Mouse (Mus musculus) stomach, postnatal 0 days (tissue): ENCODE data around the gene Nr4a1. TPM values are rescaled to one million over a fixed set of nuclear protein-coding genes. Genes with fewer than 3 reads are reported as not detected.

Experiments used
- ATAC-seq: fragments of 200-750 bp; cut with Nextera tagmentation; 2 replicates; pipeline ENCODE4 v1.8.0; 2017; ENCODE audit not compliant: low FRiP score, low TSS enrichment
- DNase-seq: peaks from one replicate; pipeline ENCODE4 v3.0.0-alpha.2; 2016; ENCODE audit warnings: low spot score
- H3K27ac ChIP-seq: fragments of 300-500 bp; sonication (generic); replicated peaks from 2 replicates; pipeline ENCODE4 v1.5.1; 2014; ENCODE audit warnings: mild to moderate bottlenecking, control low read depth
- H3K27me3 ChIP-seq: fragments of 300-500 bp; sonication (generic); 2 replicates; pipeline ENCODE4 v1.6.1; 2014; ENCODE audit warnings: low read length; ENCODE audit not compliant: control insufficient read depth, insufficient read depth
- H3K36me3 ChIP-seq: fragments of 300-500 bp; sonication (generic); 2 replicates; pipeline ENCODE4 v1.6.1; 2014; ENCODE audit warnings: low read length, mixed read lengths; ENCODE audit not compliant: control insufficient read depth, insufficient read depth
- H3K4me1 ChIP-seq: fragments of 300-500 bp; sonication (generic); replicated peaks from 2 replicates; pipeline ENCODE4 v1.6.1; 2014; ENCODE audit warnings: antibody characterized with exemption; ENCODE audit not compliant: control insufficient read depth, insufficient read depth
- H3K4me2 ChIP-seq: fragments of 300-500 bp; sonication (generic); replicated peaks from 2 replicates; pipeline ENCODE4 v1.6.1; 2014; ENCODE audit warnings: low read depth, mild to moderate bottlenecking, control low read depth, moderate library complexity
- H3K4me3 ChIP-seq: fragments of 300-500 bp; sonication (generic); 2 replicates; pipeline ENCODE4 v1.5.1; 2014; ENCODE audit warnings: low read depth, low read length, control low read depth
- H3K9ac ChIP-seq: fragments of 300-500 bp; sonication (generic); 2 replicates; pipeline ENCODE4 v1.6.1; 2014; ENCODE audit warnings: mild to moderate bottlenecking, low read length, control low read depth, mixed read lengths
- H3K9me3 ChIP-seq: fragments of 300-500 bp; sonication (generic); 2 replicates; pipeline ENCODE4 v1.6.1; 2016; ENCODE audit warnings: low read length; ENCODE audit not compliant: control insufficient read depth
- CTCF ChIP-seq: IDR thresholded peaks from 2 replicates; pipeline ENCODE4 v1.5.1; 2016; ENCODE audit warnings: antibody characterized with exemption, low read depth, mild to moderate bottlenecking, moderate library complexity
- EP300 ChIP-seq: optimal IDR thresholded peaks from 2 replicates; pipeline ENCODE3; 2016; ENCODE audit warnings: antibody characterized with exemption
- WGBS: fragments of 180-500 bp; shearing (Covaris S2); extraction: QIAGEN DNeasy Blood & Tissue Kit; methylation state at CpG from one replicate; pipeline ENCODE4 v1.1.7; 2014; 5-methylcytosine and 5-hydroxymethylcytosine counted together
- polyA plus RNA-seq: library from polyadenylated mRNA; unstranded; fragments of >200 nt; fragmentation: Nextera tagmentation; extraction: Ambion mirVana; gene quantifications from 2 replicates; pipeline ENCODE4 v1.2.1, GENCODE M21; 2015

Gene Nr4a1
- polyA plus RNA-seq, 1 experiment from 2014 or later: 9.4 TPM

DNA sequence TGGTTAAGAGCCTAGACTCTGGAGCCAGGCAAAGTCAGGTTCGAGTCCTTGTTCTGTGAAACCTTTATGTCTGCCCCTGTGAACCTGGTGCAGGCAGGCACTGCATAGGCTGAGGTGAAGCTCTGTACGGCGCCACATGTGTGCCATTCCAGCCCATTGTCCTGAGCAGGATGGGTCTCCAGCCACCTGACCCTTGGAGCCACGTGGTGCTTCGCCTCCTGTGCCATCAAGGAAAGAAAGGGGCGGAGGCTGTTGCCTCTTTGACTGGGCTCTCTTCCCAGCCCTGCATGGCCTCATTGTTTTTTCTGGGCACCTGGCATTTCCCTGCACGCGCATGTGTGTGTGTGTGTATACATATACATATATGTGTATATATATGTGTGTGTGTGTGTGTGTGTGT is 14.2 kb upstream of the Nr4a1 start:
- TF ChIP-seq CTCF (no peak), EP300 (no peak)
- no peaks in the 10 kb centered on the region for H3K36me3 ChIP-seq
- ATAC-seq (no peak), DNase-seq (no peak)
- H3K4me1 ChIP-seq: peaks cover 2% of the 10 kb centered on the region
- 65% methylated on average over 8 of the region's 8 CpGs for WGBS
- no peaks in the 10 kb centered on the region for H3K27me3 ChIP-seq
- H3K27ac ChIP-seq: no peak overlapping the region
- no peak overlapping the region for H3K4me3 ChIP-seq
- no peaks in the 10 kb centered on the region for H3K9me3 ChIP-seq
- H3K4me2 ChIP-seq: no peak overlapping the region
- no peak overlapping the region for H3K9ac ChIP-seq

DNA sequence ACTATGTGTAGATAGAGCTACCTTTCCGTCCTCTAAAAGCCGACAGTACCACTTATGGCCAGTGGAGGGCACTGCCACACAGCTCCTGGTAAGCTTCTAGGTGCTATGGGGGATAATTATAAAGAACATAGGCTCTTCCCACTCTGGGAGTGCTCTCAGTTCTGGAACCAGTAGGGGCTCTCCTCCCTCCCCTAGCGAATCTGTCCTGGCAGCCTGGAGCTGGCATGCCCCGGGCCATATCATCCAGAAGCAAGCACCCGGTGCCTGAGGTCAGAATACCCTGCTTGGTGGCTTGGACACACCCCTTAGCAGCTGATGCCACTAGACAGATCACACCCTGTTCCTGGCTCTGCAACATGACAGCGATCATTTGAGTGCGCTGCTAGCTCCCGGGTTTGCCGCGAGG is 13.3 kb upstream of the Nr4a1 start:
- Histone ChIP-seq H3K27ac (peak overlapping the region; percentile 45), H3K9me3 (no peaks in the 10 kb centered on the region), H3K36me3 (no peaks in the 10 kb centered on the region), H3K4me2 (peak overlapping the region; percentile 51), H3K4me3 (no peak overlapping the region), H3K27me3 (no peaks in the 10 kb centered on the region), H3K4me1 (peaks cover 3% of the 10 kb centered on the region; the same call in 1 of the 2 replicates), H3K9ac (no peak overlapping the region)
- peak; percentile 62 for ATAC-seq
- DNase-seq: peak; percentile 85
- TF ChIP-seq EP300: no peak
- peak; percentile 97 for TF ChIP-seq CTCF
- 3% methylated on average over 10 of the region's 10 CpGs for WGBS

DNA sequence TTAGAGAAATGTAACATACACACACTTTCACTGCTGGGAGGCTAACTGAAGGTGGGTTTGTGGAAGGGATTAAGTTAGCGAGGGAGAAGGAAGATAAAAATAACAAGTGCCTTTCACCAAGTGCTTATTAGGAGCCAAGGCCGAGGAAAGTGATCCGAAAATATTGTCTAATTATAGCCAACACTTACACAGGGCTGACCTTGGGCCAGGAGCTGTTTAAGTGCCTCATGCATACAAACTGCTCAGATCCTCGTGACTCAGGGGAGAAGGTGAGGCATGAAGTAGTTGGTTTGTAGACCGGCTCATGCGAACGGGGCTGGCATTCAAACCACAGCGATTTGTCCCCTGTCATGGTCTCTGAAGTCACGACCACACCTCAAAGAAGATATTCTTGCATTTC is 12.8 kb upstream of the Nr4a1 start:
- no peak overlapping the region for H3K4me3 ChIP-seq
- peaks cover 4% of the 10 kb centered on the region; the same call in 1 of the 2 replicates for H3K4me1 ChIP-seq
- TF ChIP-seq EP300 (no peak), CTCF (no peak)
- no peaks in the 10 kb centered on the region for H3K36me3 ChIP-seq
- no peak for ATAC-seq
- no peak for DNase-seq
- 0 out of 2 replicates have a peak overlapping the region, but pooled peaks have one; percentile 18 for H3K9ac ChIP-seq
- no peaks in the 10 kb centered on the region for H3K27me3 ChIP-seq
- peak overlapping the region; percentile 45 for H3K27ac ChIP-seq
- peak overlapping the region; percentile 51 for H3K4me2 ChIP-seq
- WGBS: 31% methylated on average over 9 of the region's 9 CpGs
- H3K9me3 ChIP-seq: no peaks in the 10 kb centered on the region

DNA sequence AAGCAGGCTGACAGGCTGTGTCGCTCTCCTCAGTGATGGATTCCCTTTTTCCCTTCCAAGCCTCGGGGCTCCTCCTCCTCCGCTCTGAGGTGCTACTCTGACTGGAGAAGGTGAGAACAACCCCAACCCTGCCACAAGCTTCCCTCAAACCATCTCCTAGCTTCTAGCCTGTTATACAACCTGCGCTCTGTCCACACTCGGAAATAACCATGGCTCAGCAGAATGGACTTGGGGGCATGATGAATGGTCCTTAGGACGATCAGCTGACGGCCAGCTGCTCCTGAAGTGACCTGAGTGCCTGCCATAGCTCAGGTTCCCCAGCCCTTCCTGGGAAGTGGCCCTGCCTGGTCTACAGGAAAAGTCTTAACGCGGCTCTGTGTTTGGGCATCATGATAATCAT is 12.2 kb upstream of the Nr4a1 start:
- H3K4me3 ChIP-seq: no peak overlapping the region
- H3K27me3 ChIP-seq: no peaks in the 10 kb centered on the region
- no peaks in the 10 kb centered on the region for H3K9me3 ChIP-seq
- H3K4me1 ChIP-seq: peaks cover 4% of the 10 kb centered on the region; the same call in 1 of the 2 replicates
- 60% methylated on average over 9 of the region's 9 CpGs for WGBS
- H3K36me3 ChIP-seq: no peaks in the 10 kb centered on the region
- H3K9ac ChIP-seq: no peak overlapping the region
- ATAC-seq: no peak
- DNase-seq: no peak
- no peak overlapping the region for H3K4me2 ChIP-seq
- H3K27ac ChIP-seq: peak overlapping the region; percentile 45
- TF ChIP-seq CTCF (no peak), EP300 (no peak)

DNA sequence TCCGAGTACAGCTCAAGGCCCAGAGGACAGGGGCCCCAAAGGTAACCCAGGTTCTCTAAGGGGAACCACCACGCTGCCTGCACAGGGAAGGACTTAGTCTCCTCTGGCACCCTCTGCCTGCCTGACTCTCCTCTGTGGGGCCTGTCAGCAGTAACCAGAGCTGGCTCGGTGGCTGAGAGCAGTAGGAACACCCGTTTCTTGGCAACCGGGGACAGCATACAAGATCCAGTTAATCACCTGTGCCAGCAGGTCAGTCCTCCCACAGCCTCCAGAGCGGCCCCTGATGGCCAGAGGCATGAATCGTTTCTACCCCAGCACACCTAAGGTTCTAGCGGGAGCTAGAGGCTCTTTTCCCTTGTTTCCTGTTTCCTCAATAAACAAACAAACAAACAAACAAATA is 11.4 kb upstream of the Nr4a1 start:
- 20% methylated on average over 8 of the region's 8 CpGs for WGBS
- Histone ChIP-seq H3K4me3 (no peak overlapping the region), H3K9me3 (no peaks in the 10 kb centered on the region), H3K27me3 (no peaks in the 10 kb centered on the region), H3K27ac (0 out of 2 replicates have a peak overlapping the region, but pooled peaks have one; percentile 41), H3K4me2 (no peak overlapping the region), H3K4me1 (peaks cover 4% of the 10 kb centered on the region; the same call in 1 of the 2 replicates), H3K9ac (no peak overlapping the region), H3K36me3 (no peaks in the 10 kb centered on the region)
- ATAC-seq (peak; percentile 40; the same call in 1 of the 2 replicates), DNase-seq (peak; percentile 90)
- TF ChIP-seq EP300 (no peak), CTCF (peak; percentile 70)

DNA sequence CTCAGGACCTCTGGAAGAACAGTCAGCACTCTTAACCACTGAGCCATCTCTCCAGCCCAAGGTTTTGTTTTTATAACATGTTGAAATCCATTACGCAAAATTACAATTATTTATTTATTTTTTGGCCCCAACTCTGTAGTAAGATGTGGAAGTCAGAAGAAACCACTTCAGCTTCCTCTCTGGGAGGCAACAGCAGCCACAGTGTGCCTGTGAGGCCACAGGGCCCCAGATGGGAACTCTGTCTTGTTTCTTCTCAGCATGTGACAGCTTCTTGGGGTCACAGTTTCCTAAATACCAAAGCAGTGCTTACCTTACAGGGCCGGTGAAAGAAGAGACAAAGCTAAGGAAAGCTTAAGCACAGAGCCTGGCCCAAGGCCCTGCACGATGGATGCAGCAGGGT is 10.1 kb upstream of the Nr4a1 start:
- Histone ChIP-seq H3K4me2 (no peak overlapping the region), H3K4me1 (peaks cover 2% of the 10 kb centered on the region; the same call in 1 of the 2 replicates), H3K9me3 (no peaks in the 10 kb centered on the region), H3K27ac (no peak overlapping the region), H3K36me3 (no peaks in the 10 kb centered on the region), H3K27me3 (no peaks in the 10 kb centered on the region), H3K4me3 (no peak overlapping the region), H3K9ac (no peak overlapping the region)
- TF ChIP-seq CTCF: no peak
- ATAC-seq (no peak), DNase-seq (no peak)
- WGBS: 60% methylated on average over 3 of the region's 3 CpGs
